In genomic region chr8:64347490-64347889, GRCm38 (mm10) we compare ENCODE assay signal across 28 mouse cellular contexts.
A peak's percentile ranks its signal among the peaks of the same experiment; 100 is the strongest.
DNase-seq lines count a peak whose midpoint lies in the region; ATAC-seq and TF ChIP-seq lines count a peak whose summit lies in the region.
"Had no signal": no experiment of that assay in that cellular context is flagged by ENCODE, and none has a peak within 500 bp of the region (broad histone marks: within the 10 kb centered on the region; RNA-seq: fewer than 3 reads in every experiment).

No protein-coding gene starts in this region.

- H3K27me3 ChIP-seq in forebrain, embryonic 12.5 days: no peaks in the 10 kb centered on the region
- H3K27me3 ChIP-seq in forebrain, embryonic 16.5 days (replicated peaks; ENCODE audit: control insufficient read depth, insufficient read depth, low read length): no peaks in the 10 kb centered on the region
- H3K27me3 ChIP-seq in heart, embryonic 15.5 days: no peaks in the 10 kb centered on the region
- H3K27me3 ChIP-seq in ES-Bruce4 (ENCODE audit: control insufficient read depth, insufficient read depth, low read length, poor library complexity, severe bottlenecking): no peaks in the 10 kb centered on the region
- H3K27me3 ChIP-seq: embryonic facial prominence, embryonic 12.5 days; embryonic facial prominence, embryonic 15.5 days; heart, embryonic 12.5 days; hindbrain, embryonic 12.5 days; hindbrain, embryonic 15.5 days; Patski had no signal

- ATAC-seq in forebrain, embryonic 12.5 days (ENCODE audit: low FRiP score): no peak
- ATAC-seq in forebrain, embryonic 16.5 days: no peak
- no peak for ATAC-seq in heart, embryonic 15.5 days (replicated peaks; ENCODE audit: insufficient number of reproducible peaks, insufficient read depth, low FRiP score, low read depth)
- no peak for ATAC-seq in erythroblast, adult 5-6 weeks (replicated peaks; ENCODE audit: low FRiP score, poor library complexity, severe bottlenecking)
- ATAC-seq: forebrain, postnatal 0 days; intestine, postnatal 0 days; Patski had no signal

- TF ChIP-seq POLR2A in ES-Bruce4 (IDR thresholded peaks at IDR 0.05; ENCODE audit: insufficient read depth, low read length): no peak

- no peaks in the 10 kb centered on the region for H3K36me3 ChIP-seq in forebrain, embryonic 12.5 days (replicated peaks)
- no peaks in the 10 kb centered on the region for H3K36me3 ChIP-seq in forebrain, embryonic 16.5 days (ENCODE audit: control insufficient read depth, insufficient read depth)
- H3K36me3 ChIP-seq in heart, embryonic 15.5 days: no peaks in the 10 kb centered on the region
- H3K36me3 ChIP-seq in ES-Bruce4 (ENCODE audit: control insufficient read depth, insufficient read depth, low read length, poor library complexity, severe bottlenecking): 0 out of 2 replicates have a peak, but pooled peaks cover 2% of the 10 kb centered on the region
- H3K36me3 ChIP-seq: embryonic facial prominence, embryonic 12.5 days; embryonic facial prominence, embryonic 15.5 days; G1E; heart, embryonic 12.5 days; hindbrain, embryonic 12.5 days; hindbrain, embryonic 15.5 days had no signal

- 84% methylated on average over 2 of the region's 2 CpGs for WGBS in forebrain, embryonic 12.5 days
- WGBS in forebrain, embryonic 16.5 days: 73% methylated on average over 2 of the region's 2 CpGs
- 76% methylated on average over 2 of the region's 2 CpGs for WGBS in heart, embryonic 15.5 days

- no peak overlapping the region for H3K4me2 ChIP-seq in forebrain, embryonic 12.5 days
- H3K4me2 ChIP-seq in forebrain, embryonic 16.5 days (ENCODE audit: low read length): no peak overlapping the region
- no peak overlapping the region for H3K4me2 ChIP-seq in heart, embryonic 15.5 days
- H3K4me2 ChIP-seq: embryonic facial prominence, embryonic 12.5 days; embryonic facial prominence, embryonic 15.5 days; forebrain, embryonic 13.5 days; heart, embryonic 12.5 days; hindbrain, embryonic 12.5 days; hindbrain, embryonic 15.5 days had no signal

- intact Hi-C loops in heart, postnatal 36 days (cut with DNase I): no loop called here

- peaks cover 9% of the 10 kb centered on the region; the same call in 1 of the 2 replicates for H3K4me1 ChIP-seq in forebrain, embryonic 12.5 days
- H3K4me1 ChIP-seq in forebrain, embryonic 16.5 days (replicated peaks; ENCODE audit: control insufficient read depth, insufficient read depth, low read length): peaks cover 7% of the 10 kb centered on the region
- peaks cover 20% of the 10 kb centered on the region for H3K4me1 ChIP-seq in heart, embryonic 15.5 days (replicated peaks)
- H3K4me1 ChIP-seq in ES-Bruce4 (ENCODE audit: control insufficient read depth, insufficient read depth, low read length): peaks cover 3% of the 10 kb centered on the region
- H3K4me1 ChIP-seq: embryonic facial prominence, embryonic 12.5 days; embryonic facial prominence, embryonic 15.5 days; hindbrain, embryonic 12.5 days; hindbrain, embryonic 15.5 days had no signal

- no peak for TF ChIP-seq EP300 in ES-Bruce4 (IDR thresholded peaks at IDR 0.05; ENCODE audit: insufficient read depth, low read depth, low read length)

- H3K9me3 ChIP-seq in forebrain, embryonic 12.5 days: no peaks in the 10 kb centered on the region
- H3K9me3 ChIP-seq in forebrain, embryonic 16.5 days (ENCODE audit: control insufficient read depth, low read length): no peaks in the 10 kb centered on the region
- no peaks in the 10 kb centered on the region for H3K9me3 ChIP-seq in heart, embryonic 15.5 days (replicated peaks)
- H3K9me3 ChIP-seq in ES-Bruce4 (replicated peaks; ENCODE audit: control insufficient read depth, insufficient read depth, low read length, poor library complexity, severe bottlenecking): 0 out of 2 replicates have a peak, but pooled peaks cover 3% of the 10 kb centered on the region
- H3K9me3 ChIP-seq: embryonic facial prominence, embryonic 12.5 days; embryonic facial prominence, embryonic 15.5 days; forebrain, embryonic 13.5 days; G1E; heart, embryonic 12.5 days; hindbrain, embryonic 12.5 days; hindbrain, embryonic 15.5 days had no signal

- no peak for DNase-seq in heart, postnatal 36 days
- DNase-seq in right cerebral cortex, adult 18-20 months: peak; percentile 9
- no peak for DNase-seq in right cerebral cortex, adult 2 months (ENCODE audit: low spot score in 2 of 2)
- DNase-seq: adrenal gland, postnatal 10 days; adrenal gland, postnatal 36 days; cerebellum, adult 11 months; cerebellum, adult 2 months; cerebellum, adult 9-11 months; cerebellum, postnatal 25 days; forebrain, postnatal 0 days; gastrocnemius, postnatal 14 days; heart, adult 11 months; heart, postnatal 10 days had no signal

- no peak overlapping the region for H3K9ac ChIP-seq in forebrain, embryonic 12.5 days
- no peak overlapping the region for H3K9ac ChIP-seq in forebrain, embryonic 16.5 days (replicated peaks; ENCODE audit: low read depth, low read length)
- no peak overlapping the region for H3K9ac ChIP-seq in heart, embryonic 15.5 days
- no peak overlapping the region for H3K9ac ChIP-seq in ES-Bruce4 (ENCODE audit: low read depth, poor library complexity, severe bottlenecking)
- H3K9ac ChIP-seq: embryonic facial prominence, embryonic 12.5 days; embryonic facial prominence, embryonic 15.5 days; forebrain, embryonic 13.5 days; forebrain, postnatal 0 days; heart, embryonic 12.5 days; hindbrain, embryonic 12.5 days; hindbrain, embryonic 15.5 days had no signal

- H3K4me3 ChIP-seq in forebrain, embryonic 12.5 days (replicated peaks): no peak overlapping the region
- H3K4me3 ChIP-seq in forebrain, embryonic 16.5 days (replicated peaks; ENCODE audit: low read length): no peak overlapping the region
- H3K4me3 ChIP-seq in heart, embryonic 15.5 days: no peak overlapping the region
- H3K4me3 ChIP-seq in ES-Bruce4 (ENCODE audit: low read depth, low read length): no peak overlapping the region
- H3K4me3 ChIP-seq: embryonic facial prominence, embryonic 12.5 days; embryonic facial prominence, embryonic 15.5 days; erythroblast, embryonic 14.5 days; forebrain, embryonic 13.5 days; heart, embryonic 12.5 days; hindbrain, embryonic 12.5 days; hindbrain, embryonic 15.5 days had no signal

- 0 out of 2 replicates have a peak overlapping the region, but pooled peaks have one; percentile 2 for H3K27ac ChIP-seq in forebrain, embryonic 12.5 days
- no peak overlapping the region for H3K27ac ChIP-seq in forebrain, embryonic 16.5 days (ENCODE audit: low read length)
- 0 out of 2 replicates have a peak overlapping the region, but pooled peaks have one; percentile 17 for H3K27ac ChIP-seq in heart, embryonic 15.5 days
- 0 out of 2 replicates have a peak overlapping the region, but pooled peaks have one; percentile 36 for H3K27ac ChIP-seq in ES-Bruce4 (ENCODE audit: insufficient read depth, low read length)
- H3K27ac ChIP-seq: embryonic facial prominence, embryonic 12.5 days; embryonic facial prominence, embryonic 15.5 days; forebrain, embryonic 13.5 days; hindbrain, embryonic 12.5 days; hindbrain, embryonic 15.5 days had no signal

- TF ChIP-seq CTCF in ES-Bruce4 (IDR thresholded peaks at IDR 0.05; ENCODE audit: low read depth, low read length): no peak
